Mouse (Mus musculus): Measurements from ENCODE around the gene Thrsp.

Thrsp gene

DNA sequence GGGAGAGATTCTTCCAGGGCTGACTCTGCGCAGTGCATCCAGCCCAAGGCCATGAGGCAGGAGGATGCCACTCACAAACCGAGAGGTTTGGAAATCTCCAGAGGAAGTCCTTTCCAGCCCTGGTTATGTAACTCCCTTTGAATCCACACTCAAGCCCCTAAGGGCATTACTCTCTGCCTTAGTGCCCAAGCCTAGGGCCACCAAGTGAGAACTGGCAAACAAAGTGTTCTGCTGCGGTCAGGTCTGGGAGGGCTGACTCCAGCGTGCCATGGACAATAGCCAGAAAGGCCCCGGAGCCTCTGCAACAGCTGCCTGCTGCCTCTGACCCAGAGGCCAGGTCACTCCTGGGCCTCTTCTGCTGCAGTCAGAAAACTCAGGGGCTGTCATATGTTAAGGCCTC, 1.2 kb upstream of the Thrsp start:
- DNase-seq (ENCODE audit: low spot score): peak; percentile 23

DNA sequence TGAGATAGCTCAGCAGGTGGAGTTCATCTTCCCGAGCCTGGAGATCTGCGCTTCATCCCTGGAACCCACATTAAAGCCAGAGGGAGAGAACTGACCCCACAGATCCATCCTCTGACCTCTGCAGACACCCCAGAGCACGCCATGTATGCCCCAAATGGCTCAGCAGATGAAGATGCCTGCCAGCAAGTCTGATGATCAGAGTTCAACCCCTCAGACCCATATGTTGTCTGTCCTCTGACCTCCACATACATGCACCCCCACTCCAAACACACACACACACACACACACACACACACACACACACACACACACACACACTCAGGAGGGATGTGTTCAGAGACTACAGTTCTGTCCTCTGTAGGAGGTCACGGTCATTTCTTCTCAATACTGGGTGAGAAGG, 1.1 kb downstream of the Thrsp start:
- DNase-seq (ENCODE audit: low spot score): no peak

DNA sequence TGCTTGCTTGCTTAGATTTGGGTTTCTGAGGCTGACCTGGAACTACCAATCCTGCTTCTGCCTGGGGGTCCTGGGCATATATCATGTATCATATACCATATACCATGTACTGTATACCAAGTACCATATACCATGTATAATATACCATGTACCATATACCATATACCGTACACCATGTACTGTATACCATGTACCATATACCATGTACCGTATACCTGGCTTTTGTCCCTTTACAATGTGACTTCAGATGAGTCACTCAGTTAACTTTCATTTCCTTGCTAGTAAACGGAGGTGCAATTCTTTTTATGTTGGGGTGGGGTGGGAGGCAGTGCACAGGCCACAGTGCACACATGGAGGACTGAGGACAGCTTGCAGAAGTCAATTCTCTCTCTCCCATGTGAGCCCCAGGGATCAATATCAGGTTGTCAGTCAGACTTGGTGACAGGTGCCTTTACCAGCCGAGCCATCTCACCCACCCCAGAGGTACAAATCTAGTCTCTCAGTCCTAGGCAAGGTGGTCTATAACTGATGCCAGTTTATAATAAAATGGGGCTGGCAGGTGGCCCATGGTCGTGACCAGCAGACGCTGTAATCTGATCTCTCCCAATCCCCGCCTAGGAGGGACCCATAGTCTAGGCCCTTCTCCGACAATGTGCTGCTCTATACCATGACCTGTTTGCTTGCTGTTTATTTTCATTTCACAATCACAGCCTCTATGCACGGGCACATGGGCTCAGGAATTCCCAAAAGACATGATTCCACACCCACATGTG, 2.4 kb downstream of the Thrsp start:
- no peak for DNase-seq (ENCODE audit: low spot score)

DNA sequence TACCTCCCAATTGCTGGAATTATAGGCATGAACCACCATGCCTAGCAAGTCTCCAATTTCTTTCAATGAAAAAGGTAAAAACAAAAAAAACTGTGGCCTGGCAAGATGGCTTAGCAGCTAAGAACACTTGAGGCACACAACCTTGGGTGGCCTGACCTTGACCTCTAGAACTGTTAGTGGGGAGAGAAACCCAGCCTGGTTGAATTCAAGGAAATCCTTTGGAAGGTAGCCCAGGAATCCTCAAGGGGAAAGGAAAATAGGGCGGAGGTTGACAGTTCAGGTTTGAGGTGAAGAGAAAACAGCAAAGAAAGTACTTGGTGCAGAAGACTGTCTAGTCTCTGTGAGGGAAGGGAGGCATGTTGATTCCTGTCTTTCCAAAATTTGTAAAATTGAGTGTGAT, 3.1 kb downstream of the Thrsp start:
- no peak for DNase-seq (ENCODE audit: low spot score)

DNA sequence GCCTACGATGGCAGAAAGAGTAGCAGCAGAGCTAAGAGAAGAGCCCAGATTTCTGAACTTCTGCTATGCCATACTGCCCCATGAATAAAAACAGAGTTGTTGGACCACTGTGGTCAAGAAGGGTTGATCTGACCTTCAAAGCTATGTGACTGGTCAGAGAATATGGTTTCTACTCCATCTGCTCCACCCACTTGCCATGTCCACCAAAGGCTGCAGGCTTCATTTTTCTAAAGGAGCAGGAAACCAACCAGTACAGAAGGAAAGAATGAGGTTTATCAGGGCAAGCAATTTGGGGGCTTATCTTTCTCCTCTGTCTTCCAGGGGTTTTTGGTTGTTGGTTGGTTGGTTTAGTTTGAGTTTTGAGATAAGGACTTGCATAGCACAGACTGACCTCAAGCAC, 3.5 kb downstream of the Thrsp start:
- DNase-seq (ENCODE audit: low spot score): no peak

DNA sequence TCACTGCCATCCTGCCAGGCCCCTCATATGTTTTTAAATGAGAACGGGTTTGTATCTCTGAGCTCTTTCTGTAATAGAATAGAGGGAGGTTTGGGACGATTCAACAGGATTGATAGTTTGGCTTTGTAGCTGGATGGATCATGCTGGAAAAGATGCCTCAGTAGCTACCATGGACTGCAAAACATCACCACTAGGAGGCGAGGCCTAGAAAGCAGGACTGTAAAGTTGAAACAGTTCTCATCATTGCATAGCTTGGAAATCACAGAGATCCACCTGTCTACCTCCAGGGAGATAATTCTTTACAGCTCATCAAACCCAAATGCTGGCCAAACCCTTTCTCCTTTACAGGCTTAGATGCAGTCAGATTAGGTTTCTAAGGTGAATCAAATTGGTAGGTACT, 6.0 kb downstream of the Thrsp start:
- DNase-seq (ENCODE audit: low spot score): no peak

DNA sequence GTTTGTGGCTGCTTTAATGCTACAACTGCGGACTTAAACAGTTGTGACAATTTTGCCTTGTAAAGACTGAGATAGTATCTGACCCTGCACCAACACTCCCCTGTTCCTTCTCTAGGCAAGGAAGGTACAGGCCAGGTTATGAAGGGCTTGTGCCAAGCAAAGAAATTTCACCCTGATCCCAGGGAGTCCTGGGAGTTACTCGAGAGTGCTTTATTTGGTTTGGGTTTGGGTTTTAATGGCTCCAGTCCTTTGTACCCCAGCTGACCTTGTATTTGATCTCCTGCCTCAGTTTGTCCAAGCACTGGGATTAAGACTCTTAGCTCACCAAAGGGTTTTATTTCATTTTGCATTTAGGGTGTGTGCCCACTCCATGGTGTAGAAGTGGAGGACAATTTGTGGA, 6.4 kb downstream of the Thrsp start:
- DNase-seq (ENCODE audit: low spot score): no peak

DNA sequence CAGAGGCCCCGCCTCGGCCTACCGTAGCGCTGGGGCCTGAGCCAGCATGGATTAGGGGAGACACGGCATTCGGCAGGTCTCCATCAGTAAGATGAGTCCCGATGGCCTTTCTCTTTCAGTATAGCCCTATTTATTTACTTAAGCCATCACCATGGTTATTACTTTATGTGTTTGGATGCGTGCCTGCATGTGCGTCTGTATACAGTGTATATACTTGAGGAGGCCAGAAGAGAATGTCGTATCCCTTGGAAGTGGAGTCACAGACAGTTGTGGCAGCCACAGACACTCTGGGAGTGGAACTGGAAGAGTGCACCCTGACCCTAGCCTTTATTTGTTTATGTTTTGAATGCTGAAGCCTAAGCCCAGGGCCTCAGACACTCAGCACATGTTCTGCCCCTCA, 10.4 kb downstream of the Thrsp start:
- no peak for DNase-seq (ENCODE audit: low spot score)

DNA sequence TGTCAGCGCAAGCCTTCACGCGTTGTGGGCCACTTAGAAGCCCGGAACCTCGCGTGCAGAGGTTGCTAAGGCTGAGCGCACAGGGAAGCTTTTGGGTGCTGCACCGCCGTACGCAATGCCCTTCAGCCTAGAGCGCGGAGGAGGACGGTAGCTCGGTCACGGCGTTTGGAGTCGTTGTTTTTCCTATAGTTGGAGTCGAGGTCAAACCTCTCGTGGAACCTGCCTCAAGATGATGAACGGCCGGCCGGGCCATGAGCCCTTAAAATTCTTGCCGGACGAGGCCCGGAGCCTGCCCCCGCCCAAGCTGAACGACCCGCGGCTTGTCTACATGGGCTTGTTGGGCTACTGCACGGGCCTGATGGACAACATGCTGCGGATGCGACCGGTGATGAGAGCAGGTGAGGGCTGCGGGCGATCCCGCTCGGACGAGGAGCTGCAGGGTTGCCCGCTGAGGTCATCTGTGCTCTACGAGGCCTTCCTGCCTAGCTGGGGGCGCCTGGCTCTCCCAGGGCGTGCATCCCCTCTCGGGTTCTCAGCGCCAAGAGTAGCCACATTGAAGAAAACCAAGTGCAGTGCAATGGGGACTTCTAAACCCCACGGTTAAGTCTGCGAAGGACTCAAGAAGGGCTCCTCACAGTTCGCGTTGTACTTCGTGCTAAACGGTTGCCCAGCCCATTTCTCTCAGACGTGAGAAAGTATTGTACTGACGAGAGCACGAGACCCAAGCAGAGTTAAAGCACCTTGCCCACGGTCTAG, 17.4 kb downstream of the Thrsp start, which contains the start of gene Ndufc2:
Ndufc2 (plus strand) TSS at position 44 of the 756 bp plus-strand sequence.
- DNase-seq (ENCODE audit: low spot score): peak; percentile 90

DNA sequence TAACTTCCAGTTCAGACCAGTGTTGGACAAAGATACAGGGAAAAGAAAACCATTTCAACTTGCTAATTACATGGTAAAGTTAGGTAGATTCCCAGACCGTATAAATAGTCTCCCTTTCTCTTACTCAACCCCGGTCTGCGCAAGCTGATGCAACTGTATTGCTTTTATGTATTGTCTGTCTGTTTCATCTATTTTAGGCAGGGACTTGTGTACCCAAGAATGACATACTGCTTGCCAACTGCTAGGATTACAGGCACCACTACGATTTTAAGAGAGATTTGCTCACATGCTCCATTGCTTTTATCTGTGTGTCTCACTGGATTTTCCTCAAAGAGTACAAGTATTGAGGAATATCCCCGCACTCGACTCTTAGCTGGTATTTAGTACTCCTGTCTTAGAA, 18.6 kb downstream of the Thrsp start:
- no peak for DNase-seq (ENCODE audit: low spot score)

DNA sequence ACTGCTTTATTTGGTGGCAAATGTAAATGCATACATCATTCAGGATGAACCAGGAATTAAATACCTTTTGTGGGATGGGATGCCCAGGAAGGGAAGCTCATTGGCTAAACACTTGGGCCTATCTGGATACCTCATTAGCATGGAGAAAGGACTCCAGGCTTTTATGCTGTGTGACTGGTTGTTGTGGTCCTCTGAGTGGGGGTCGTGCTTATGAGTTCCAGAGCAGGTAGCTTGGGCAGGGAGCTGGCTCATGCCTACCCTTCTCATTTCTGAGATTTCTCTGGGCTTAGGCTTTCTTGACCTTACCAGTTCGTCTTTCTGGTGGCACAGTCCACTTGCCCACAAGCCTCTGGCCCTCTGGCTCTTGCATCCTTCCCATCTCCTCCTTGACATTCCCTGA, 23.2 kb downstream of the Thrsp start:
- no peak for DNase-seq (ENCODE audit: low spot score)

DNA sequence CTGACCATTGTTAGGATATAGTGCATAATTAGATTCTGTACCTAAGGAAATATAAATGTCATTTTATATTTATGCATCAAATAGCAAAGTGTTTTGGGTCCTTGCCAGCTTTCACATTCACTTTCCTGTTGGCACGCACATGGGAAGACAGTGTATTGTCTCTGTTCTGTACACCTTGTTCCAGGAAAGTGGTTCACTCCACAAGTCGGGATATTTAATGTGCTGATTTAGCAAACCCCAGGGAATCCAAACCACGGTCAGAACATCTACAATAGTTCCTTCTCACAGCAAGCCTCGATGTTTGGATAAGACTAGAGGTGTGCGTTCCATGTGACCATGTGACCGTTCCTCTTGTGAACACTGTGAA, 25.5 kb downstream of the Thrsp start:
- no peak for DNase-seq (ENCODE audit: low spot score)

DNA sequence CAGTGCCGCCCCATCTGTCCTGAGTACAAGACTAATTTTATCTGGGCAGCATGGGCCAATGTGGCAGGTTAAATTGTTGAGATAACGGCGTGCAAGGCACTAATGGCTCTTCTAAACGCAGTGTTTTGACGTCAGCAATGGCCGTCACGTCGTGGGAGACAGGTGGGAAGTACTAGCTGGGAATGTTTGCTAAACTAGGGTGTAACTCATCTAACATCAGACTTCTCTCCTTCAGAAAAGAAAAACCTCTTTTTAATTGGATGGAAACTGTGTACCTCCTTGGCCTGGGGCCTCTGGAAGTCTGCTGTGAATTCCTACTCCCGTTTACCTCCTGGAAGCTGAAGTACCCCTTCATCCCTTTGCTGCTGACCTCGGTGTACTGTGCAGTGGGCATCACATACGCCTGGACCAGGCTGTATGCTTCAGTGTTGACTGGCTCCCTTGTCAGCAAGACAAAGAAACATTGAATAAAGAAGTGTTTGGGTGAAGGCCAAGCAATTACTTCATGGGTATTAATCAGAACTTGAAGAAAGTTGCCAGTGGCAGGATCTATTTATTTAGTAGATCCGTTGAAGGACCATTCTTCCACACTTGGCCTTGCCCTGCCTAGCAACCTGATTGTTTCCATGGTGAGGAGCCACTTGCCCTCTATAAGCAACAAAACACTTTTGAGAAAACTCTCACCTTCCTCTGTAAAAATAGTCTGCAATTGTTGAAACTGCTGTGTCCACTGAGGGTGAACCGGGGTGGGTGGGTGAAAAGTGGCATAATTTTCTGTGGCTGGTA, 26.0 kb downstream of the Thrsp start:
- DNase-seq (ENCODE audit: low spot score): peak; percentile 23

DNA sequence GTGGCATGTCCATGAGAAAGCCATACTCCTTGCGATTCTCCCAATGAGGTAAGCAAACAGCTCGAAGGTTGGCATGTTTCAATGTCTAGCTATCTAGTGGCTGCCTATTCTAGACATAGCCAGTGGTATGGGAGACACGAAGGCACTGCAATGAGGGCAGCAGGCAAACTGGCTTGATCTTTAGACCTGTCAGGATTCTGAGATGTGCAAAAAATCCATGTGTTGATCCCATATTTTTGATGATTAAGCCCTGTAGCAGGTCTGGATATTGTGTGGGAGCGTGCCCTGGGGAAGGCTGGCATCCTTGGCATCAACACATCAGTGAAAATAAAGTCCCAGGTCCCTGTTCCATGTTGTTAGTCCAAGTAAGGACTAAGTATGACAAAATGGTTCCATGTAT, 29.0 kb downstream of the Thrsp start:
- no peak for DNase-seq (ENCODE audit: low spot score)

DNA sequence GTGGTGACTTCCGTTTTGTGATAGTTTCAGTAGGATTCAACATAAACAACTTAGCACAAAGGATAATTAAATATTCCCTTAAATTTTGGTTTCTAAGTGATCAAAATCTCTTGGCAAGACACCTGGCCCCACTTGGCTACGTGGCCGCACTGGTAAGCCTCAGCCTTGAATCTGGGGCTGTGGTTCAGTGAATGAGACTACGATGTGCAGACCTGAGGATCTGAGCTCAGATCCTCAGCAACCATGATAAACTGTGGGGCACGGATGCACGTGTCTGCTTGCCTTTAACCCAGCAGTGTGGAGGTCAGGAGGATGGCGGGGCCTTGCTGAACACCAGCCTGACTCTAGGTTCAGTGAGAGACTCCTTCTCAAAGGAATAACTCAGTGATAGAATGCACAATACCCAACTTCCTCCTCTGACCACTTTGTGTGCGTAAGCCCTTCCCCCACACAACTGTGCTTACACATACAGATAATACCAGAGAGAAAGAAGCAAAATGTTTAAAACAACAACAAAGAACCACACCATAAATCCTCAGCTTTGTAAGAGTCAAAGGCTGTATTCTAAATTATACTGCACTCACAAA, 29.9 kb downstream of the Thrsp start:
- DNase-seq (ENCODE audit: low spot score): no peak

DNA sequence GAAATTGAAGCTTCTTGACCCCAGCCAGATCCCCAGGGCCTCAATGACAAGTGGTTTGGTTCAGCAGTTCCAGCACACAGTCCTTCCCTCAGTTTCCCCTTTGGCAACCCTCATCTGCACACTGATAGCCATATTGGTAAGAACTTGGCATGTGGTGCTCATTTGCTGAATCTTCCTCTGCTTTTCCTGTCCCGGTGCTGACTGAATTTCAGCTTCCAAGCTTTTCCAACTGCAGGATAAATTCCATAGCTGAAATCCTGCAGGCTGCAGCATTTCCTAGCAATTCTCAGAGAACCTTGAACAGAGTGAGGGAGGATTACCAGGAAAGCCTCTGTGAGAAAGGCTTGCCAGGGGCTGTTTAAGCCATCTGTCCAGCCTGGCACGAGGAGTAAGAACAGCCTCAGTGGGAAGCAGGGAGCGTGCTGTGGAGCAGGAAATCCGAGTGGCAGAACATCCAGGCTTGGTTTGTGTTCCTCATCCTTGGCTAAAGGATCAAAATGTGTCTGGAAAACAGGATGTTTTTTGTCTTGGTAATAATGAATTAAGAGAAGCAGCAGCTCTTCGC, 30.6 kb downstream of the Thrsp start:
- DNase-seq (ENCODE audit: low spot score): no peak

DNA sequence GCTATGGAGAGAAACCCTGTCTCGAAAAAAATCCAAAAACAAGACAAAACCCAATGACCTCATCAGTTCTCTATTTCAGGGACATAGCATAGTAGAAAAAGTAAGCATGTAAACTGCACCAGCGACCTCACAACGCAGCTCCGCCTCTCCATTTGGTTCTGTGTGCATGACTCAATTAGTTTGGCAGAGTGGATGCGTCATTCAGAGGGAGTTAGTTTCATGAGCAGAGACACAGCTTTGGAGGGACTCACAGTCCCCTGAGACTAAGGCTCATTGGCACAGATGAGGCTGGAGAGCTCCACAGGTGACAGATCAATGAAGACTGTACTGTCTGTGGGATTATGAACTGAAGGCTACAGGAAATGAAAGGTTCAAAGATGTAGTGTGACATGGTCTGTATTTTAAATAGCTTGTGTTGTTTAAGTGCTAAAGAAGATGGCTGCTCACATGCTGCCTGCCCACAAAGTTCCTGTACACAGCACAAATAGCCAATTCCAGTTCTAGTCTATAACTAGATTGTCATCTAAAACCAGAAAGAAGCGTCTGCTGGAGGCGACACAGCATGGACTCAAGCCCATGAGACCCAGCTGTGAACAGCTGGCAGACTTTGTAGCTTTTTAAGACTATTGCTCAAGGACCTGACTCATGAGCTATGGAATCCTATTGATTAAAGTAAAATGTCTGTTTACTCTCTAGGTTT, 31.3 kb downstream of the Thrsp start:
- no peak for DNase-seq (ENCODE audit: low spot score)

DNA sequence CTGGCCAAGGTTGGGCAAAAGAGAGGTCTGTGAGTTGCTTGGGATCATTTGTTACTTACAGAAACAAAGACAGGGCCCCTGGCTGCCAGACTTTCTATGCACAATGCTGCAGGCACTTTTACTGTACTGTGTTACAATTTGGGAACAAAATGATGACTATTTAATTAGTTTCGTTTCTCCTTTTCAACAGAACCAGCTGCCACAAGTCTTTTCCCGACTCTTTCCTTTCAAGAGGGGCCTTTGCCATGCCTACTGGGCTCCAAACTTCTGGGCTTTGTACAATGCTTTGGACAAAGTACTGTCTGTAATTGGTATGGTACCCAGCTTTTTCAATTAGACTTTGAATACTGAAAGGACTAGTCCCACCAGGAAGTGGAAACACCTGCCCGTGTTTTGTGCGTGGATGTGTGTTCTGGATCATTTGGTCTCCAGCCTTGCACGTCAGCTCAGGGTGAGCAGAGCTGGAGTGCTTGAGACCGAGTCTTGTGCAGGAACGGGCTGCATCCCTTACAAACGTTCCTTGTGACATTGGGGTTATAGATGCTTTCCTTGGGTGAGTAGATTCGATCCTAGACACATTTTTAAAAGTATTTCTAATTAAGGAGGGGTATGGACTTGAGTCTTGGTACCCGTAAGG, 33.9 kb downstream of the Thrsp start:
- no peak for DNase-seq (ENCODE audit: low spot score)

DNA sequence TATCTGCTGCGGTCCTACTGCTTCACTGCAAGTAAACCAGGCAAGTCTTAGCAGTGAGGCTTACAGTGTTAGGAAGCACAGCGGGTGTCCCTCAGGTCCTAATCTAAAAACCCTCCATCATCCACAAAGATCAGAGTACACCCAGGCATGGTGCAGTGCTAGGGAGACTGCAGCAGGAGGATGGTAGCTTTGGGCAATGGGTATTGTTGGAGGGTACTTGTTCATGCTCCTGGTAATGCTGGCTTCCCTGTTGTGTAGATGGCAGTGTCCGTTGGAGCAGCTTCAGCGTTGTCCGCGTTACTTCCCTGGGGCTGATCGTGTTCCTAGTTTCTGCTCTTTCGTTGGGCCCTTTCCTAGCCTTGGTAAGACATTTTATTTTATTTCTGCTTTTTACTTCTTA, 34.9 kb downstream of the Thrsp start:
- no peak for DNase-seq (ENCODE audit: low spot score)

DNA sequence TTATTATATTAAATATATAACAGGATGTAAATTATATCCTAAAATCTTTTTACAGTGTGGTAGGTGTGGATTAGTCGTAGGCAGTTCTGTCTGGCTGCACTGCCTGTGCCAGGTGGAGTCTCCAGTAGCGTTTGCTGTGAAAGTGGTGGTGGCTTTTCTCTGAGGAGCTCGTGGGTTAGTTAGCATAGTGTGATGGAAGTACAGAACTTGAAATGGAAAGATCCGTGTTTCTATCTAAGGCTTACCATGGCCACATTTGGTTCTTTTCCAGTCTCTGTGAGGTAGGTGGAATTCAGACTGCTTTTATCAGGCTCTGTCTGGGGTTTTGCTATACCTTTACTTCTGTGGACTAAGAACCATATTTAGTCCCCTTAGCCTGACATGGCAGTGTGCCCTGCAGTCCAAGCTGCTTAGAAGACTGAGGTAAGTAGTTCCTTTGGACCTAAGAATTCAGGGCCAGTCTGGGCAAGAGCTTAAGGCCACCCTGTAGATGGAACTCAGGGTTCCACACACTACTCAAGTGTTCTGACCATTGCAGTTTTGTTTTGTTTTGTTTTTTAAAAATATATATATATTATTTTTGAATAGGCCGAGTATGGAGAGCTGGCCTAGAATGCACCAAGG, 36.9 kb downstream of the Thrsp start:
- no peak for DNase-seq (ENCODE audit: low spot score)

DNA sequence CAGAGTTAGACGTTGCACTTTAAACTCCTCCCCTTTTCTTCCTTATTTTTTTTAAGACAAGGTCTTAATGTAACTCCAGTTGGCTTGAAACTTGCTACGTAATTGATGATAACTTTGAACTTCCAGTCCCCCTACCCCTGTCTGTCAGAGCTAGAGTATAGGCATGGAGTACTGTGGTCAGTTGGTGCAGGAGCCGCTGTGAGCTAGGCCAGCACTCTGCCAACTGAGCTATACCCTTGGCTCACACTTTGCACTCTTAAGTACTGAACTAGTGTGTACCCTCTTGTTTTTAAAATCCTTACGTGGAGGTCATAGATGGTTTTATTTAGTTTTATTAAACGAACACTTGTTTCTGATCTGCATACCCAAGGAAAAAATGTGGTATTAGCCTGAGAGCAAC, 38.2 kb downstream of the Thrsp start:
- no peak for DNase-seq (ENCODE audit: low spot score)
